Mouse (Mus musculus): Measurements from ENCODE around the gene Ldlrad3.

The Ldlrad3 gene

DNA sequence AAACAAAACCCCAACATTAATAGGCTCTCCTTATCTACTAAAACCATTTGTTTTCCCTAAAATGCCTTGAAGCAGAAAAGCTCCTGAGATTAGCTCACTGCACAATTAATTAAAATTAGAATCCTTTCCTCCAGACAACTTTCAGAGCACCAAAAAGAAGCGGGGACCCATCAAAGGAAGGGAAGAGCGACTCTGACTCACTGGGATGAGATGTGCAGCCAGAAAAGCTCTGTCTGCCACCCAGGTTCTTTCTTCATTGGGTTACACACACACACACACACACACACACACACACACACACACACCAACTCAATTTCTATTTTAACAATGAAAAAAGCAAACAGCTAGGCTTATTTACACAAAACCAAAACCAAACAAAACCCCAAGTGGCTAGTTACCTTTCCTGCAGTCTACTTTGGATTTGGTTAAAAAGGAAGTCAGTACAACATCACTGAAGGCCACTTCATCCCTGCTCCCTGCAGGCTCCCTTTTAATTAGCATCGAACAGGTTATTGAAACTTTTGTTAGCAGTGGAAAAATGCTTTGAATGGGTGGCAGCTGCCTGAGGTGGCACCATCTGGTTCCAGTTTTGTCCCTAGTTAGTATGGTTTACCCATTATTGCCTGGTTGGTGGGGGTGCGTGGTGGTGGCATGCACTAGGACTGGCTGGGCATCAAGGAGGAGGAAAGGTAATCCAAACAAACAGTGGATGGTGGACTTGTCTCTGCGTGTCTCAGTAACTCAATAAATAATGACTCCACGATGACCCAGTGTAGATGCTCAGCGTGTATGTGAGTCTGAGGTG lies 235.3 kb downstream of the Ldlrad3 start:
- no peak for DNase-seq

DNA sequence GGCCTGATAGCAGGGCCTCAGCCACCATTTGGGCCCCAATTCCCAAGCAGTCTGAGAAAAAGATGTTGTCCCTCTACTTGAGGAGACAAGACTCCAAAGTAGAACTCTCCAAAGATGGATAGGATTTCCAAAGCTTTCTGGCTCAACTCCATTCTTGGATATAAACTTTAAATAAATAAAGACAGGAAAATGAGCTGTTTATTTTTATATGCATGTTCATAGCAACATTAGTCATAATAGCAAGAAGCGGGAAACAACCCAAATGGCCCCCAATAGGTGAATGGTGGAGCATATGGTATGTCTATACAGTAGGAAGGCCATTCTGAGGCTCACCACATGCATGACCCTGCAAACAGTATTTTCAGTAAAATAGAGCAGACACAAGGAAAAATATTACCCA lies 251.2 kb downstream of the Ldlrad3 start:
- DNase-seq = no peak

DNA sequence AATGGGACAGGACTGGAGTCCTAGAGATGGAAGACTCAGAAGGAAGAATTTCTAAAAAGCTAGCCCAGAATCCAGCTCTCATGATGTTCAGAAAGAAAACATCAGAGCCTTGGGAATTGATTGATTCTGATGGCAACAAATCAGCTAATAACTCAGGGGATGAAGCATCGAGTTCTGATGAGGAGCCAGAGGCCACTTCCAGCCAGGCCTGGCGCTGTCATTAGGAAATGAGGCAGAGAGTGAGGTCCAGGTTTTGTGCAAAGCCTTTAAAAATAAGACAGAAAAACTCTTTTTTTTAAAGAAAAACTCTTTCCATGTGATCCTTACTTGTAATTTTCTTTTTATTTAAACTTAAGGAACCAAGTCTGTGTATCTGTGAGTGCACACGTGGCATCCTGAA lies 252.9 kb downstream of the Ldlrad3 start:
- DNase-seq = no peak

DNA sequence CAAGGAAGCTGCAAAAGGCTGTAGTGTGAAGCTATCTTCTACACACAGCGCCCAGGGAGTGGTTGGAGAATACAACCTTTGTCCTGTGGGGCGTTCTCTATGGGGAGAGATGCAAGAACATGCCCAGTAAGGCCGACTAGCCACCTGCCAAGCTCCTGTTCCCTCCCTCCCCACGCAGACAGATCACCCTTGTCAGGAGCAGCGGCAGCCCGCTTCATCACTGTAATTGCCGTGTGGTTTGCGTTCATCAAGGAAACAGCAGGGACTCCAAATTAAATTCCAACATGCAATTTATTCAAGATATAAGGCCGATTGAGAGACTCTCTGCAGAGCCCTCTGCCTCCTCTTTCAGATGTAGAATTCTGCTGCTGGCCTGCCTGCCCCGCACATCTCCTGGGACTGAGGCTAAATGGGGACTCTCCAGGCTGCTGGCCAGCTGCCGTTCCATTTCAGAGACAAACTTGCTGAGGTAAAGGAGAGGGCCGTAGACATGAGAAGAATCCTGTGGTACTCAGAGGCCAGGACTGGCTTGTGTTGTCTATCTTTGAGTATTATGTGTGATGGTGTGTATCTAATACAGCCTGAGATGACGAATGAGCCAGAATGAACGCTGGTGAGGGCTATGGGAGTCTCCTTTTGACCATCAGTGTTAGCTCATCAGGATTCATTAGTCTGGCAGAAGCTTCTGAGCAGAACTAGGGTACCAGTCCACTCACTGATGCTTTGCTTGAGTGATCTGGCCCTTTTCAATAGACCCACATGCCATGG lies 253.8 kb downstream of the Ldlrad3 start:
- DNase-seq = peak; percentile 54

DNA sequence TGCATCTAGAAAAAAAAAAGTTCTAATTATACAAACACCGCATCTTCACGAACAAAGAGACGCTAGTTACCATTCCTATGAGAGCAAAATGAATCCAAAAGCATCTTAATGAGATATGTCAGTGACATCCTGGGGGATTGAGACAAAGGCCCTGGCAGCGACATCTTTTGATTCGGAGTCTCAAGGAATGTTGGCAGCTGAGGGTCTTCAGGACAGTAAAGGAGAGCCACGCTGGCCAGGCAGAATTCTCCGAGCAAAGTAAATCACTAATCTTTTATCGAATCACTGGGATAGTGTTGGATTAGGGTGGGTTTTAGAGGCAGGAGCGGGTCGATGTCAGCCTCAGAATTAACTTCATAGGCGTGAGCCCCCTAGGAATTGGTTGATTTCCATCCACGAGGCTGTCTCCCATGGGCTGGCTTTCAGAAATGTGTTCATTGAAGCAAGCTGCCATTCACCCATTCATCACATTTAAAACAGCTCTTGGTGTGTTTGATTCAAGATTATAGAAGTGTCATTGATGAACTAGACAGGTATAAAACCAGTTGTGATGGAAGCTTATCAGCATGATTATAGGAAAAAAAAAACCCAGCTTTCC lies 260.5 kb downstream of the Ldlrad3 start:
- no peak for DNase-seq

DNA sequence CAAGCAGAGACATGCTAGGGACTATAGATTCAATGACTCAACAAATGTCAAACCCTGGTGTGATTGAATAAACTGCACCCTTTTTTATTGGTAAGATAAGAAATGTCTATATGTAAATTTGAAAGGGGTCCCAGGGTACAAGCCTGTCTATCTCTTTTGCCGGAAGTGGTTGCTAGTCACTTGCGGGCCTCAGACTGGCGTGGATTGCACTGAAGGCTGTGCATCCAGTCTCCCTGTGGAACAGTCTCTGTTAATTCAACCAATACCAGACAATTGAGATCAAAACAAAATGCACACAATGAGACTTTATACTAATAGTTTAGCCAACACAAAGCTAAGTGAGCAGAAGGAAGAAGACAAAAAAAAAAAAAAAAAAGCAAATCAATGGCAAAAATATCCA lies 261.0 kb downstream of the Ldlrad3 start:
- DNase-seq = no peak

DNA sequence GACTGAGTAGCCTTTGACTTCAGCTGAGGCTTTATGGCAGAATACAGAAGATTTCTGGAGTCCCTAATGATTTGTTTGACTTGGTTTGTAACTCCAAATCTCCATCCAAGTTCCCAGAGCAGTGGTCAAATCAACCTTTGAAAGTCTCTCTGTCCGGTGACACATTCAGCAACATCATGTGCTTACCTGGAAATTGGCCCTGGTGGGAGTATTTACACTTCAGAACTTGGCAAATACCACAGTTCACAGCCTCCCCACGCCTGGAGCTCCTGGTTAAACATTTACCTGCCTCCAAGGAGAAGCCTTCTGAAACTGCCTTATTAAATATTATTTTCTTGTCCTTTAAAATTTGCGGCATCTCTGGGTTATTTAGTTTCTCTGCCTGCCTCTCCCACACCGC lies 263.0 kb downstream of the Ldlrad3 start:
- DNase-seq = peak; percentile 1

DNA sequence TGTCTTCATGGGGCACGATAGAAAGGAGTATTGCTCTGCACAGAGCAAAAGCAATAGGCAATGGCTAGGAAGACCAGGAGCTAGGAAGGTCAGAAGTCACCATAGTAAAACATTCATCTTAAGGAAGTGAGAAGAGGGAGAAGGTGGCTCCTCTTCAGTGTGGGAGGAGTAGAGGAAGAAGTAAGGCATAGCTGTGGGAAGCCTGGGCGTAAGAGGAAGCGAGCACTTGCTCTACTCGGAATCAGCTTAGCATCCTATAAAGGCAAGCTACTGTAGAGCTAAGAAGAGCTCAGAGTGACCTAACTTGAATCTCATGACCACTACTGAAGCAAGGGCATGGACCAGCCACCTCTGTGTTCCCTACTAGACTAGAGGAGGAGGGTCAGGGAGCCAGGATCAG lies 263.9 kb downstream of the Ldlrad3 start:
- DNase-seq = no peak

DNA sequence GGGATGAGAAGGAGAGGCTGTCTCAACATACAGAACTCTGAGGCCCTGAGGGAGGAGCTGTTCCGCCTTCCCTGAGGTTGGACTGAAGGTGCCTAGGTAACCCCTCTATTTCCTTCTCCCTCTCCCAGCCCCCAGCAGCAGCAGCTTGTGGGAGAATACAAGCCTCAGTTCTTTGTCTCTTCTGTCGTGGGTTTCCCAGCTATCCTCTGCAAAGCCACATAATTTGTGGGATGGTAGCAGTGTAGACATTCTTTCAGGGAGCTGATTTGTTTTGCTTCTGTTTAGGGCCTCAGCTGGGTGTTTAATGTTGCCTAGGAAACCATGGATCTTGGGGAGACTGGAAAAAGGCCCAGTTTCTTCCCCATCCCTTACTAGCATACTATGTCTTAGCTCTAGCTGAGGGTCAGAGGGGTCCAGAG lies 266.0 kb downstream of the Ldlrad3 start:
- DNase-seq = peak; percentile 1

DNA sequence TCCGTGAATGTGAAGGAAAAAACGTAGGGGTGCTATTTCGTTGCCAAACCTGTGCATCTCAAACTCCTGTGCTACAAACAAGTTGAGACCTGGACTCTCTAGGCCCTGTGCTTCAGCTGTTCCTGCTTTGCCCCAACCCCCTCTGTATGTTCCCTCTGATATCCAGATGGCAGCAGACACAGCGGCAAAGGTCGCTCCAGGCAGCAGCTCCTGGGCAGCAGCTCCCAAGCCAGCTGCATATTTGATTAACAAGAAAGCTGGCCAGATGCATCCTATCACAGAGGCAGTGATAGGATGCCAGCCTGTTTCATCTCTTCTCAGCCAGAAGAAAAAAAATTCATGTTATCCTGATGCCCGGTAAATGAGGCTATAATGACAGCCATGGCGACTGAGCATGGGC lies 267.7 kb downstream of the Ldlrad3 start:
- no peak for DNase-seq

DNA sequence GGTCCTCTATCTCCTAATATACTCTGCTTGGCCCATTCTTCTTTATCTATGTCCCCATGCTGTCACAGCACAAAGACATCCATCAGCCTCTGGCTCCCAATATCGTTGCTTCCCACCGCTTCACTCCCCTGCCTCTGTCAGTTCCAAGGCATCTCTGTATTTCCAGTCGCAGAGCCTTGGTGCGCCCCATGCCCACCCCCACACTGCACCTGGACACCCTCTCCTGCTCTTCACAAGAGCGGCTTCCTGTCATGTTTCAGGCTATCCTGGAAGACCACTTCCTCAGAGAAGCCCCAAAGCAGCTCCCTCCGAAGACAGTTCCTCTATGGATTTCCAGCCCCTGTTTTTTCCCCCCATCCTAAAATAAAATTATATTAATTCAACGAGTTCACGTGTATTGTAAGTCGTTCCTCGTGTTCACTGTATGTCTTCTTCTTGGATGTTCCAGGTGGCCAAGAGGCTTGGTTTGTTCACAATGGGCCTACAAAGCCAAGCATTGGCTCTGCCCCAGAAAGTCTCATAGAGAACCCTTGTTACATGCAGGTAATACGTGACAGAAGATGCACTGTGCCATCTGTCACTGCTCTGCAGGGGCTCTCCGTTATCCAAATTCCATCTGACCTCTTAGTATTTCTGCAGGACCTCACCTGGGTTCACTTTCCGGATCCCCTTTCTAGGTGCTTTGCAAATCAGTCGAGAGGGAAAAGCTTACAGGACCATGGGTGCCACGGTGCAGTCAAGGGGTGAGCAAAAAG lies 276.7 kb downstream of the Ldlrad3 start:
- peak; percentile 90 for DNase-seq

DNA sequence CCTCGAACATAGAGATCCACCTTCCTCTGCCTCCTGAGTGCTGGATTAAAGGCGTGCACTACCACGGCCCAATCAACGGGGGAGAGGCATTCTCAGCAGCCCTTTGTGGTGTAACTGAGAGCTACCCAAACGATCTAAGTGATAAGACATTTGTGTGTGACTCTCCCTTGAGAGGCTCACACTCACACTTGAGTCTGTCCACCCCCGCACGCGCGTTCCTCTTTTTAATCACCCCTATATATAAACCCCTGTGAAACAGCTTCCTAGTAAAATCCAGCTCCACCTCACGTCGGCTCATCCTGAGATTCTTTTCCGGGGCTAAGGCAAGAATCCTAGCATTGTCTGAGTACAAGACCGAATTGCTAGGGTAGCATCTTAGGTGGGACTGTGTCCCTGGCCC lies 277.4 kb downstream of the Ldlrad3 start:
- peak; percentile 43 for DNase-seq

DNA sequence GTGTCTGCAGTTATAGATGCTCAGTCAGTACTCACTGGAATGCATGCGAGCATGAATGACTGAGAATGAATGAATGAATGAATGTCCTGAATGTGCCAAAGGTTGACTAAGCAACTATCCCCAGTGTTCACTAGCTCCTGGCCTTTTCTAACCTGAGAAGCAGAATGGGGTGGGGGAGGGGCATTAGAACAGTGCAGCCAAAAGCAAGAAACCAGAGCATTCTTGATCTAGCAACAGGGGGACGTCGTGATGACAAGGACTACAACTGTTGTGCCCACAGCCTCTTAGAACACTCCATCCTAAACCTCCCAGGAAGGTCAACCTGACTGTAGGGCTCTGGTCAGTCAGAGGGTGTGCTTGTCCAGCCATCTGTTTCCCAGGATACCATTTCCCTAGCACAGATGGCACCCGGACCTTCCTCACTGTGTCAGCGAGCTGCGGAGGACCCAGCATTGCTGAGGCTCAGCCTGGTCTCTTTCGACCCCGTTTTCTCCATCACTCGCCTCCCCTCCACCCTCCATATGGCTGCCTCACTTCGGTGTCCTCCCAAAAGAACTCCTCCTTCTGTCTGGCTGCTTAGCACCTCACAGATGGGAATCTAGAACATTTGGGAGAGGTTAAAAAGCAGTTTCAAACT lies 278.7 kb downstream of the Ldlrad3 start:
- DNase-seq = peak; percentile 99

DNA sequence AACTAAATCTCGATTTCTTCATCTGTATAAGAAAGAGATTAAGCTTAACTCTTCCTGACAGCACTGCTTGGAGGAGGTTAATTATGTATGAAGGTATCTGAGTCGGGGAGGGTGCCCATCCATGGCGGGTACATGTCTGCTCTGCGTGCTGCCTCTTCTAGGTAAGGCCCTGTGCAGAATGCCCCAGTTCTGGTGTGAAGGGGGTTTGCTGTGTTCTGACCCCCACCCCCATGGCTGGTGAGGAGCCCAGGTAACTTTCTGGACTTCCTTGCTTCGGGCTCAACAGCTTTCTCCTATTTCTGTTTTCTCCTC lies 279.9 kb downstream of the Ldlrad3 start:
- DNase-seq = peak; percentile 72

DNA sequence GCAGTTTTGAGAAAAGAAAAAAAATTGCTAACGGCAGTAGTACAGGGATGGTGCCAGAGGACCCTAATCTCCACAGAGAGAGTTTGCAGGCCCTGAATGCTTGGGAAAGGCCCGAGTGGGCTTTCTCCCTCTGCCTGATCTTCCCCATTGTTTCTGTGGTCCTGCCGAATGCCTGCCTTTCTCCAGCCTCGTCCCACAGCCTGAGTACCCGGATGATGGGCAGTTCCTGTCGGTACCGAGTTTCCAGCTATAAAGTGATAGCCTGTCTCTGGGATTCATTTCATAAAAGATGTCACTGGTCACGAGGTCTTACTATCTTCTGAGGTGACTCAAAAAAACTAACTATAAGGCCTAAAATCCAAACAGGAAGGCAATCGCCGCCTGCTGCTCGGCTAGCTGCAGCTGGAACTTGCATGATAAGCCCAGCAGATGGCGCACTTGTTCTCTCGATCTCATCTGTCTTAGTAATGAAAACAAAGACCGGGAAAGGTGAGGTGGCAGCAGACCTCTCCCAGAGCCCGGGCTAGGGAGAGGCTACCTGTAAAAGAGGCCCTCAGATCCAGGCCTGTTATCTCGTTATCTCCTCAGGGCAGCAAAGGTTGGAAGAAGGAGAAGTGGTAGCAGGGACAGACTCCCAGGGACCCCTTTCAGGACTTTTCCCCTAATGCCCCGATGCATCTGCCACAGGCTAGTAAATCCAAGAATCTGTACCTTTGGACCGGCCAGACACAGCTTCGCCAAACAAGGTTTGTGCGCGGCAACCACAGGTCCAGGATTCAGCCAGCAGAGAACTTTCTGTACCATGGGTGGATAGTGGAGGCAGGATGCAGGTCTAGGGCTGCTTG lies 280.4 kb downstream of the Ldlrad3 start:
- peak; percentile 88 for DNase-seq

DNA sequence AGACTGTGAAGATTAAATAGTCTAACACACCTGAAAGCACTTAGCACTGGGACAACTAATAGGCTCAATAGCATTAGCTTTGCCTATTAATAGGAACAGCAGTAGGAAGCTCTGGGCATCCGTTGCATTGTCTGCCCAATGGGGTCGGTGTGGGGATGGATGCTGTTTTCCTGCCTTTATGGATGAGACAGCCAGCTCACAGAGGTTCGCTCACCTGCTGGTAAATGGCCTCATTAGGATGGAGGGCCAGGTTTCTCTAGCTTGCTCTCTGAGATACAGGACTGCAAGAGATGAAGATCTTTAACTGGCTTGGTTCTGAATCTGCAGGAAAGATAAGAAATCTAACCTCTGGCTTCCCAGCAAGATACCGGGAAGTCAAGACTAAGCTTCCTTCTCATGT lies 284.0 kb downstream of the Ldlrad3 start:
- DNase-seq = peak; percentile 55

Measured in cerebellum, adult 11-12 months (tissue).